Mouse (Mus musculus) kidney, postnatal 4 days (tissue): ENCODE data around the gene Nckipsd.

Experiments used
- DNase-seq, 2 experiments: peaks; one replicate each; pipeline ENCODE4 v3.0.0; 2021; ENCODE audit warnings: mixed read lengths in 2 of 2

Gene Nckipsd

DNA sequence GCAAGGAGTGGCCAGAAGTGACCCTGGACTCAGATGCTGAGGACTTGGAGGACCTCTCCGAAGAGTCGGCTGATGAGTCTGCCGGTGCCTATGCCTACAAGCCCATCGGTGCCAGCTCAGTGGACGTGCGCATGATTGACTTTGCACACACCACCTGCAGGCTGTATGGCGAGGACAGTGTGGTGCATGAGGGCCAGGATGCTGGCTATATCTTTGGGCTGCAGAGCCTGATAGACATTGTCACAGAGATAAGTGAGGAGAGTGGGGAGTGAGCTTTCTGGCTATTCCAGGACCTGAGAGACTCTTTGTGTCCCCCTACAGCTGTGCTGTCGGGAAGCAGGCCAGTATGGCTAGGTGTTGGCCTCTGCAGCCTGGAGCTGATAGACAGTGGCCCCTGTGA, 2.4 kb upstream of the Nckipsd start:
- DNase-seq: no peak

DNA sequence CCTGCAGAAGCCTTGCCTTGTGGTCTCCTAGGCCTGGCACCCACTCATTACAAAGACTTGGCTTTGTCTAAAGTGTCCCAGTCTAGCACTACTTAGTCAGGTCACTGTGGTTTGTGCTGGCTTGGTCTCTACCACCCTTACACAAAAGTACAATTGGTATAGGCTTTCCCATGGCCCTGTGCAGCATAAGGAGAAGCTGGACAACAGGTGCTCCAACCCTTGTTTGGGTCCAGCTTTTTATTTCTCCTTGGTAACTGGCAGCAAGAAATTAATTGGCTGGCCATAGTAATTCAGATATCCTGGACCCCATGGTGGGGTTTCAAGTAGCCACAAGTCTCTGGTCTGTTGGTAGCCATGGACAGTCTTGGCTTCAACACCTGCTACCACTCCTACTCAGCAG, 1.8 kb upstream of the Nckipsd start:
- DNase-seq: no peak

DNA sequence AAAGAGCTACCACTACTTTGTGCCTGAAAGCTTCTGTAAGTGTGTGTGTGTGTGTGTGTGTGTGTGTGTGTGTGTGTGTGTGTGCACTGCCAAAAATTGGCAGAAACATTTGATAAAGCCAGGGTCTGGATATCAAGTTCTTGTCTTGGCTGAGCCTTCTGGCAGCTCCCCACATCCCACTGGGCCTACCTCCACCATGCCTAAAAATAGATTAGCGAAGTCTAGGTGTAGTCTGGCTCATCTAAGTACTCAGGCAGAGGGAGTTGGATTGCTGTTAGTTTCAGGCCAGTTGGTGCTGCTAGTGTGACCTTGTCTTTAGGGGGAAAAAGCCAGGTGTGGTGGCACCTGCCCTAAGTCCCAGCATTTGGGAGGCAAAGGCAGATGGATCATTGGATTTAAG, 1.3 kb upstream of the Nckipsd start:
- no peak for DNase-seq

DNA sequence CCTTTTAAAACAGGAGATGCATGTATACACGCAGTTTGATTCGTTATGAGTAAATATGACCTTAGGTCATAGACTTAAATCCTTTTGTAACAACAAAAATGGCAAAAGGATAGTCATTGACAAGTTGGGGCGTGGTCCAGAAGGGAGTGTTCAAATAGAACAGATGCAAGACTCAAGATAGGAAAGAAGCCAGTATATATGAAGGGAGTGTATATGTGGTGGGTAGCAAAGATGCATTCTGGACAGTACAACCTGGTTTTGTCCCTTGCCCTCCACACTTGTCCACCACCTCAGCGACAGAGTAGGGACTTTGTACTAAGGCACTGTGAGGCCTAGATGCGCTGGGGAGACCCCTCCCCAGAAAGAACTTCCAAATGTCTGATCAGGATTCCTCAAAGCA, 494 bp upstream of the Nckipsd start:
- DNase-seq: no peak

DNA sequence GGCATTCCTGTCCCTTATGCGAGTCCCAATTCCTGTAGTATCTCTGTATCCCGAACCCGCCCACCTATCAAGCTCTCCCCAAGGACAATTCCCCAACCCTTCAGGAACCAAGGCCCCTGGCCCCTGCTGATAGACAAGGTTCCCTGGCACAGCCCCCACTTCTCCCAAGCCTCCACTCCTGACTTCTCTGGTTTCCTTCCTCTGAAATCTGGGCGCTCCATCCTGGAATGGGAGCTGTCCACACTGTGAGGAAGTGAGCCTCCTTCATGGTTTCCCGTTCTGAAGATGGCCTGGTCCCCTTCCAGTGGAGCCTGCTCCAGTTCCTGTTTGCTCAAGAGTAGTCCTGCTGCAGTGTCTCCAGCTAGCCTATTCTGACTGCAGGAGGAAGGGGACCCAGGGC, 1.0 kb downstream of the Nckipsd start:
- peak; percentile 28 to 50 for DNase-seq

DNA sequence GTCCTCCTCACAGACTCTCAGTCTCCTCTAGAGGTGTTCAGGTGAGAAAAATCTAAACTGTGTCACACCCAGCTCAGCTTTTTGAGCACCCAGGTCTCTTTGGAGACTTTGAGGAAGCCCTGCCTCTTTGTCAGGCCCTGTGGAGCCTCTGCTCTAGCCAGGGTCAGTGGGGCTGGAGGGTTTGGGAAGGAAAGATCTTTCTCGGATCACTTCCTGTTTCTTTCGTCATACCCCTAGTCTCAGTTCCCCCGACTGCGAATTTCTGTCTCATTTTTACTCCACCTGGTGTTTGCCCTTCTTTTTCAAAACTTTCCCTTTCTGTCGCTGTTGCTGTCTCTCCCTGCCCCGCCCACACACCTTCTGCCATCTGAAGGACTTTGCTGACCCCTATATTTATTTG, 1.6 kb downstream of the Nckipsd start:
- no peak for DNase-seq

DNA sequence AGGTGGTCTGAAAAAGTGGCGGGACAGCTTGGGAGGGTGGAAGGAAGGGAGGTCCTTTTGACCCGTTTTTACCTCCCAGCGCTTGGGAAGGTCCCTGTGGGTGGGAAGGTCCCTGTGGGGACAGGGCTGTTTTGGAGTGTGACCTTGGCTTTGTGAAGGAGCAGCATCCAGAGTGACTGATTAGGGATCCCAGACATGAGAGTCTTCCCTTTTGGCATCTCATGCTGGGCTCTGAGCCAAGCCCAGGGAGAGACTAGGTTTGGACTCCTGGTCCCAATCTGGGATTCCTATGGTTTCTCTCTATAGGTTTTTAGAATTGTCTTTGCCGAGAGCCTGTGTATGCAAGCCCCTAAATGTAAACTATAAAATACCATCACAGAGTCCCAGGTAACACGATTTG, 2.3 kb downstream of the Nckipsd start:
- no peak for DNase-seq

DNA sequence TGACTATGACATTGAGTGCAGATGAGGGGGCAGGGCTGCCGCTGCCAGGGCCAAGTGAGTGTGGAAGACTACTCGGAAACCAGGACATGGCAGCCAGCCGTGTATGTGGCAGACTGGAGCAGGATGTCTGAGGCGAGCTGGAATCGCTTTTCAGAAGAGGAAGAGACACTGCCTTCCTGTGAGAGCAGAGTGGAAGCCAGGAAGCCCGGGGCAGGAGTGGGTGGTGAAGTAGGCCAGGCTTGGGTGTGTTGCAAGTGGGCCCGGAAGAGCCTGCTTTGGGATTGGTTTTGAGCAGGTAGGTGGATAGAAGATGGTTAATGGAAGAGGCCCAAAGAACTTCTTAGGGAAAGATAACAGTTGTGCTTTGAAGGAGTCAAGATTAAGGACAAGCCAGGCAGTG, 7.4 kb downstream of the Nckipsd start:
- no peak for DNase-seq

DNA sequence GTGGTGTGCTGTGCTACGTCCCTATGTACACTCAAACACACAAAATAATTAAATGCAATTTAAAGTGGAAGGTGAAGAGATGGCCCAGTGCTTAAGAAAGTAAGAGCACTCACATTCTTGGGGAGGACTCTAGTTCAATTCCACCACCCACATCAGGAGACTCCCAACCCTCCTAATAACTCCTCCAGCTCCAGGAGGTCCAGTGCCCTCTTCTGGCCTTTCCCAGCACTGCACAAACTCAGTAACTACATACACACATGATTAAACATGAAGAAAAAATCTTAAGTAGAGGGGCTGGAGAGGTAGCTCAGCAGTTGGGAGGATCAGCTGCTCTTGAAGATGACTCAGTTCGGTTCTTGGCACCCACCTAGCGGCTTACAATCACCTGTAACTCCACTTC, 11.3 kb downstream of the Nckipsd start:
- DNase-seq: peak; percentile 83

DNA sequence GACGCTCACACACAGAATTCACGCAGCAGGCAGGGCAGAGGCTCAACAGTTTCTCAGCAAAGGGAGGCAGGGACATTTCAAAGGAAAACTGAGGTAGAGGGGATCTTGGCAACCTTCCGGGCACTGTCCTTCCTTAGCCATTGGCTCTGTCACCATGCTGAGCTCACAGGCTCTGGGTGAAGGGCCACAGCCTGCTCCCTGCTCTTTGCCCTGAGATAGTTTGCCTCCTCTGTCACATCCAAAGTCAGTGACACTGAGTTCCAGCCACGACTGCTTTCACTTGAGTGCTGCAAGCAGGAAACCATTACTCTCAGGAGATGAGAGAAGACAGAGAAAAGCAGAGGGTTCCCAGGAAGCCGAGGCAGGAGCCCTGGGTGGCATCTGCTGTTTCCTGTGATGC, 11.9 kb downstream of the Nckipsd start:
- no peak for DNase-seq

DNA sequence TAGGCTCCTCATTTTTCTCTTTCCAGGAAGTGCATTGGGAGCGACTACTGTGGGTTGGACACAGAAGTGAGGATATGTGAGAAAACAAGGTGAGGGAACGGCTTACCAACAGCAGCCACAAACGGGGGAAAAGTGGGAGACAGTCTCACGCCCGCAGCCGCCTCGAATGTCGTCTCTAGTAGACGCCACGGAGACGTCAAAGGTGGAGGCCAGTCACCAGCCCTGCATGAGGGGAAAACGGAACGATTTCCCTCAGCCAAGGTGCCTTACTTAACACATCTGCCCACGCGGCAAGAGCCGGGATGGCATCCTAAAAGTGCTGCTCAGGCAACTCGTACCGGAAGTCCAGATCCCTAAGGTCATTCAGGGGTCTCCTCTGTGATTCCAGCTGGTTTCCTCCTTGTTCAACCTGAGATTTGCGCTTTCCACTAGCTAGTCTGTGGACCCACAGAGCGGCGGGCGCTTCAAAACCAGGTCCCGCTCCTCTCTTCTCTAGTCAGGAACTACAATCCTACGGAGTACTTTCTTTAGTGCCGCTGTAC, 16.0 kb downstream of the Nckipsd start:
- no peak for DNase-seq

DNA sequence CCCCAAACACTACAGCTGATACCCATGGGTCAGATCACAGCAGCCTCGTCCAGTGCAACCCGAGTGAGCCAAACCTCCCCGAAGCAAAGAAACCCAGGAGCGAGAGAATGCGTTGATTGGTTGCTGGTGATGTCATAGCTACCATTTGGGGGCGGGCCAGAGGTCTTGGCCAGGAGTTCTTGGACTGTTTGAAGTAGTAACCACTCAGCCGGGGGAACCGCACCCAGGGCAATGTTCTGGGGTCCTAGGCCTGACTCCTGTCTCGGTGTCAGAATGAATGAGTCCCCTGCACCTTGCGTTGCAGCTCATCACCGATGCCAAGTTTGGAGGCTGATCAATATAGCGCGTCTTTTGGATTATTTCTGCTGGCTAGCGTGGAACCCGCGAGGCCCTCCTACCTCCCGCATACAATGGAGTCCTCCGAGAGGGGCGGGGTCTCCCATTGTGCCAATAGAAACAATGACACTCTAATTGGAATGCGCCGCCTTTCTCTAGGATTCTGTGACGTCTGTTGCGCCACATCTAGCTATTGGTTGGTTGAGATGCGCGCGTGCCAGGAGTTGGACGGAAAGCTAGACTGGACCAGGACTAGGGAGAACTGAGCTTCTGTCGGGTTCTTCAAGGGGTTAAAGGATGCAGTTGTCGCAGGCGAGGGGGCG, 16.7 kb downstream of the Nckipsd start:
- DNase-seq: no peak

DNA sequence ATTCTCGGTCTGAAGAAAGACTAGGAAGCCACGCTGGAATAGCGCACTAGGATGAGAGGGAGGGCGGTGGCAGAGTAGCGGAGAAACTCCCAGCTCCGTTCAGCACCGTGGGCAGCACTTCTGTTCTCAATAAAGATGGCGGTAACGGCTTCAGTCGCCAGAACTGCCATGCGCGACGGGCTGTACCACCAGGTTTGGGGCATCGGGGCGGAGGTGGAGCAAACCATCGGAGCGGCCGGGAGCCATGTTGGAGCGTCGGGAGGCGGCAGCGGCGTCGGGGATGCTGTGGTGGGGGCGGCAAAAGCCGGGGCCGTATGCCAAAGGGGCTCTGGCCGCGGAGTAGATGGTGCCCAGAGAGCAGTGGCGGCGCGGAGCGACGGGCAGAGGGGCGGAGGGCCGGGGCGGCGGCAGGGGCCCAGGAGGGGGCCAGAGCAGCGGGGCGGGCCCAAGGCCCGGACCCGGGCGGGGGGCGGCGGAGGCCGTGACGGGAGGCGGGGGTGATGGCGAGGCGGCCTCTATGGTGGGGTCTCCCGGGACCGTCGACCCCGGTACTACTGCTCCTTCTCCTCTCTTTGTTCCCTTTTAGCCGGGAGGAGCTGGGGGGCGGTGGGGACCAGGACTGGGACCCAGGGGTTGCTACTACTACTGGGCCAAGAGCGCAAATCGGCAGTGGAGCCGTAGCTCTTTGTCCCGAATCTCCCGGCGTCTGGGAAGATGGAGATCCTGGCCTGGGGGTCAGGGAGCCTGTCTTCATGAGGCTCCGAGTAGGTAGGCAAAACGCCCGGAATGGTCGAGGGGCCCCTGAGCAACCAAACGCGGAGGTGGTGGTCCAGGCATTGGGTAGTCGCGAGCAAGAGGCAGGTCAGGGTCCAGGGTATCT, 17.9 kb downstream of the Nckipsd start, which contains the start of gene Celsr3:
TSS of gene Celsr3 (plus strand) at position 501 of the 880 bp plus-strand sequence.
- DNase-seq: peak; percentile 85 to 89

DNA sequence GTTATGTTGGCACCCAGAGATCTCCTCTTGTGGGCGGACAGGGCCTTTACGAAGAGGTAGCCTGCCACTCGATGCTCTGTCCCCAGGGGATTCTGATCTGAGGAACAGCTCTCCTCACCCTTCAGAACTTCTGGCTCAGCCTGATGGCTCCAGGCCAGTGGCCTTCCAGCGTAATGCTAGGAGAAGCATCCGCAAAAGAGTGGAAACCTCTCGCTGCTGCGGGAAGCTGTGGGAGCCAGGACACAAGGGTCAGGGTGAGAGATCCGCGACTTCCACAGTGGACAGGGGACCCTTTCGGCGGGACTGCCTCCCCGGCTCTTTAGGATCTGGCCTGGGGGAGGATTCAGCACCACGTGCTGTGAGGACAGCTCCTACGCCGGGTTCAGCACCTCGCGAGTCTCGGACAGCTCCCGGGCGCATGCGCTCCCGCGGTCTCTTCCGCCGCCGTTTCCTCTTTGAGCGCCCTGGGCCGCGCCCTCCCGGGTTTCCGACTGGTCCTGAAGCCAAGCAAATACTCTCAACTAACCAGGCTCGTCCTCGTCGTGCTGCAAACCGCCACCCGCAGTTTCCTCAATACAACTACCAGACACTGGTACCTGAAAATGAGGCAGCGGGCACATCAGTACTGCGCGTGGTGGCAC, 18.7 kb downstream of the Nckipsd start:
- peak; percentile 81 to 86 for DNase-seq

DNA sequence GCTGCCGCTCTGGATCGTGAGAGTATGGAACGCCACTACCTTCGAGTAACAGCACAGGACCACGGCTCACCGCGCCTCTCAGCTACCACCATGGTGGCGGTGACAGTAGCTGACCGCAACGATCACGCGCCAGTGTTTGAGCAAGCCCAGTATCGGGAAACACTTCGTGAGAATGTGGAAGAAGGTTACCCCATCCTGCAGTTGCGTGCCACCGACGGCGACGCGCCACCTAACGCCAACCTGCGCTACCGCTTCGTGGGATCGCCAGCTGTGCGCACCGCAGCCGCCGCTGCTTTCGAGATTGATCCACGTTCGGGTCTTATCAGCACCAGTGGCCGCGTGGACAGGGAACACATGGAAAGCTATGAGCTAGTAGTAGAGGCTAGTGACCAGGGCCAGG, 19.3 kb downstream of the Nckipsd start:
- no peak for DNase-seq

DNA sequence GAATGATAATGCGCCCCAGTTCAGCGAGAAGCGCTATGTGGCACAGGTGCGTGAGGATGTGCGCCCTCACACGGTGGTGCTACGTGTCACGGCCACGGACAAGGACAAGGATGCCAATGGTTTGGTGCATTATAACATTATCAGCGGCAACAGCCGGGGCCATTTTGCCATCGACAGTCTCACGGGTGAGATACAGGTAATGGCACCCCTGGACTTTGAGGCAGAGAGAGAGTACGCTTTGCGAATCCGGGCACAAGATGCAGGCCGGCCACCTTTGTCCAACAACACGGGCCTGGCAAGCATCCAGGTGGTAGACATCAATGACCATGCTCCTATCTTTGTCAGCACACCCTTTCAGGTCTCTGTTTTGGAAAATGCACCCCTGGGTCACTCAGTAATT, 19.7 kb downstream of the Nckipsd start:
- no peak for DNase-seq

DNA sequence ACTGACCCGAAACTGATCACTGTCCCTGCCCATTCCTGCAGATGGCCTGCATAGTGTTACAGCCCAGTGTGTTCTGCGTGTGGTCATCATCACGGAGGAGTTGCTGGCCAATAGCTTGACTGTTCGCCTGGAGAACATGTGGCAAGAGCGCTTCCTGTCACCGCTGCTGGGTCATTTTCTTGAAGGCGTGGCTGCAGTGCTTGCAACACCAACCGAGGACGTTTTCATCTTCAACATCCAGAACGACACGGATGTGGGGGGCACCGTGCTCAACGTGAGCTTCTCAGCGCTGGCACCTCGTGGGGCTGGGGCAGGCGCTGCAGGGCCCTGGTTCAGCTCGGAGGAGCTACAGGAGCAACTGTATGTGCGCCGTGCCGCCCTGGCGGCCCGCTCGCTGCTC, 23.5 kb downstream of the Nckipsd start:
- DNase-seq: no peak

DNA sequence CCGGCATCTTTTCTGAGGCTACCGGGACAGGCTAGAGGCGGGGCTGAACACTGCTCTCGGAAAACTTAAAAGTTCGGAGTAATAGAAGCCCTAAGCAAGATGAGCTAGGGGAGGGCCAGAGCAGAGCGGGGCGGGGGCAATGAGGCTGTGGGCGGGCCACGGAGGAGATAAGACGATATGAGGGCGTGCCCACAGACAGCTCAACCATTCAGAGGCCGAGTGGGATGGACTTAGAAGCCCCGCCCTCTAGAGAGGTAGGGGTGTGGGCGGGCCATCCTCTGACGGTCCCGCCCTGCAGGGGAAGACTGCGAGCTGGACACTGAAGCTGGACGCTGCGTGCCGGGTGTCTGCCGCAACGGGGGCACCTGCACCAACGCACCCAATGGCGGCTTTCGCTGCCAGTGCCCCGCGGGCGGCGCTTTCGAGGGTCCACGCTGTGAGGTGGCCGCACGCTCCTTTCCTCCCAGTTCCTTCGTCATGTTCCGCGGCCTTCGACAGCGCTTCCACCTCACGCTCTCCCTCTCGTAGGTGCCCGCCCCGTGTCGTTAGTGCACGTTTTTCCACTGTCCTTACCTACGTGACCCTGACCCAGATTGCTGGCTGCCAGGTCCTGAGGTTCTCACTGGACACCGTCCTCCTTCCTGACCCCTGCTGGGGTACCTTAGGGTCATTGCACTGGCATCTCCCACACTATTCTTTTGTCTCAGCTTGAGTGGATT, 24.4 kb downstream of the Nckipsd start:
- peak; percentile 93 to 95 for DNase-seq

DNA sequence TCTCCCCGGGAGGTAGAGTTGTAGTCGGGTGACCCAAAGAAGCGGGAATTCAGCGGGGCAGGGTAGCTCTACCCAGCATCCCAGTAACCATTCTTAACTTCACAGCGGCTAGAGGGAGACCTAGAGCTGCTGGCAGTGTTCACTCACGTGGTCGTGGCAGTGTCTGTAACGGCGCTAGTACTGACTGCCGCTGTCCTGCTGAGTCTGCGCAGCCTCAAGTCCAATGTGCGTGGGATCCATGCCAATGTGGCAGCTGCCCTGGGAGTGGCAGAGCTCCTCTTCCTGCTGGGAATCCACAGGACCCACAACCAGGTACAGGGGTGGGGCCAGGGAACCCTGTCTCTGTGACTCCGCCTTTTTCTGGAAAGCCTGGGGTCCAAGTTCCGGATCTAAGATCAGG, 34.8 kb downstream of the Nckipsd start:
- DNase-seq: peak; percentile 63 to 80

DNA sequence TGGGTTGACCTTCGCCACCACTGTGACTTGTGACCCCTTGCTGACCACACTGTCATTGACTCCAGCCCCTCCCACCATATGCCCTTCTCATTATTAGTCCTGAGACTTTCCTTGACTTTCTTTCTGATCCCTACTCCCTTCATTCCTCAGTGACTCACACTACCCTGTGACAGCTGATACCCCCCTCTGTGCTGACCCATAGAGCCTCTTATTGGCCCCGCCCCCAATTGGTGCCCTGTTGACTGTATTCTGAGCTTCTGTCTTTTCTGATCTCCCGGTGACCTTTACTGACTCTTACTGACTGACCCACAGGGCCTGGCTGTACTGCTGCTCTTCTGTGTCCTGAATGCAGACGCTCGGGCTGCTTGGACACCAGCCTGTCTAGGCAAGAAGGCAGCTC, 37.2 kb downstream of the Nckipsd start:
- no peak for DNase-seq

DNA sequence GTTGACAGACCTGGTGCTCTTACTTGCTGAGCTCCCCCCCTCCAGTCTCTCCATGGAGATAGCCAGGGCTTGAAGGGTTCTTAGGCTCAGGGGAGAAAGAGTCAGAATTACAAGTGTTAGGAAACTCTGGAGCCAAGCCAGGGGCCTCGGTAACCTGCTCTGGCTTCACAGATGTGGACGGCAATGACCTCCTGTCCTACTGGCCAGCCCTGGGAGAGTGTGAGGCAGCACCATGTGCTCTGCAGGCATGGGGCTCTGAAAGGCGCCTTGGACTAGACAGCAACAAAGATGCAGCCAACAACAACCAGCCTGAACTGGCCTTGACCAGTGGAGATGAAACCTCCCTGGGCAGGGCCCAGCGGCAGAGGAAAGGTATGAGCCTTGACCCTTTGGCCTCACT, 39.2 kb downstream of the Nckipsd start:
- DNase-seq: peak in 1 of 2 experiments; percentile 35

DNA sequence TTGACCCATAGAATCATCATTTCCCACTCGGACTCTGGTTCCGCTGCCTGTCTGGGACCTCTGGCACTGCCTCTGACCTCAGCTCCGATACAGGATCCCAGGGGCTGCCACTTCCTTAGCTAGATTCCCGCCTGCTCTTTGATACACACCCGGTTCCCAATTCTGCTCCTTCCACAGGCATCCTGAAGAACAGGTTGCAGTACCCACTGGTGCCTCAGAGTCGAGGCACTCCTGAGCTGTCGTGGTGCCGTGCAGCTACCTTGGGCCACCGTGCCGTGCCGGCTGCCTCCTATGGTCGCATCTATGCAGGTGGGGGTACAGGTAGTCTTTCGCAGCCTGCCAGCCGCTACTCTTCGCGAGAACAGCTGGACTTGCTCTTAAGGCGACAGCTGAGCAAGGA, 40.3 kb downstream of the Nckipsd start:
- DNase-seq: no peak

DNA sequence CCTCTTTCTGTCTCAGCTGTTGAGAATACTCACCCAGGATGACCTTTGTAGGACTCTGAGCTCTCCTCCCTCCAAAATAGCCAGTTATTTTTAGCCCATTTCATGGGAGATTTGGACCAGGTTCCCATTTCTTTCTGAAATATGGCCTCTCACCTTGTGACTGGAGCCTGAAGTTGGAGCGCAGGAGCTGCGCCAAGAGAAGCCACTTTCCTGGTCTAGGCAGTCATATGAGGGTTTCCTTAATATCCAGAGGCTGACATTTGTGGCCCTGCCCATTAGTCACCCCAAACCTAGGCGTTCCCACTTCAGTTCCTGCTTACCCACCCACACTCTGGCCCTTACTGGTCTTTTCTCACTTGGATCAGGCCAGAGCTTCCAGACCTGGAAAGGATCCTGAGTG, 44.8 kb downstream of the Nckipsd start, which contains the start of gene Slc26a6:
TSS of gene Slc26a6 (plus strand) at position 308 of the 400 bp plus-strand sequence.
- no peak for DNase-seq
